Mouse (Mus musculus) C2C12 (cell line): ENCODE results near the gene Trpm2.

Experiments used
- CEBPB ChIP-seq: IDR thresholded peaks from one replicate; pipeline ENCODE4 v1.6.1; 2011; ENCODE audit warnings: low read depth, mild to moderate bottlenecking, control low read depth, moderate library complexity
- CTCF ChIP-seq: IDR thresholded peaks from one replicate; pipeline ENCODE4 v1.5.1; 2011; ENCODE audit not compliant: control insufficient read depth, insufficient read depth, insufficient read length
- USF1 ChIP-seq: IDR thresholded peaks from one replicate; pipeline ENCODE4 v1.6.1; 2011; ENCODE audit warnings: low read depth, mild to moderate bottlenecking, control low read depth, moderate library complexity

DNA sequence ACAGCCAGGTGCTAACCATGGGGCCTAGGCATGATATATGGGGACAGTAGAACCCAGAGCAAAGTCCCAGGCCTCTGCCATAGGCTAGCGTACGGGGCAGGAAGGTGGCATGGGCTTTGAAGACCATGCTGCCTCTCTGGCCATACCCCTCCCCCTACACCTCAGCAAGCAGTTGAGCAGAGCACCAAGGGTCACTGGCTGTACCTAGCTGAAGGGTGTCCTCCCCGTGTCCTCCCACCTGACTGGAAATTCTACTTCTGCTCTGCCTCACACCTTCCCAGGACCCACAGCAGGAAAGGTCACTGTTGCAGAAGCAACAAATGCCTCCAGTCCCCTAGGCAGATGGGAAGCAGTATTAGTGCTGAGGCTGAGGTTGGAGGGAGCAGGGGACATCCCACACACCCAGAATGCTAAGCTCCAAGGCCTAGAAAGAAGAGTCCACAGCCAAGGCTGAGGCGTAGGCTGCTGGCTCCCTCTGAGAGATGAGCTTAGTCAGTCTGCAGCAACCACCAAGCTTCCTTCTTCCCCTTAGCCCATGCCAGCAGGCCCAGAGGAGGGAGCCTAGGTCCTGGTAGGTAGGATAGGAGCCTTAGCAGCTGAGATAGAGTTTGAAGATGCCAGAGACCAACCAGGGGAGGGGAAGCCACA is 35.6 kb upstream of the Trpm2 start:
- no peak for TF ChIP-seq CTCF
- no peak for TF ChIP-seq CEBPB
- TF ChIP-seq USF1: no peak
